Mouse (Mus musculus): ENCODE results near the gene Ptpro. TPM values are rescaled to one million over a fixed set of nuclear protein-coding genes. Genes with fewer than 3 reads are reported as not detected.

The Ptpro gene
- polyA plus RNA-seq, 1 experiment from 2014 or later = 4.6 TPM

DNA sequence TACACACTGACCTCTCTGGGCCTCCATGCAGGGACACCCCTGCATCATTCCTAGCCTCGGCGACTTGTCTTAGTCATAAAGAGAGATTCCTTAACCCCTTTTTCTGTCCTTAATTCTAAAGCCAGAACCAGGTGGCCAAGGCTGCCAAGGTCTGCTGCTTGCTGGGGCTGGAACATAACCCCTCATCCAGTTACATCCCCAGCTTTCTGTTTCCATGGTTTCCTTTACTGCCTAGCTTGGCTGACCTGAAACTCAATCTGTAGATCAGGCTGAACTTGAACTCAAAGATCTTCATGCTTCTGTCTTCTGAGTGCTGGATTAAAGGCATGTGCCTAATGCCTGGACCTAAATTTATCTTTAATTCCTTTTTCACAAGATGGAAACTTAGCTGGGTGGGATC lies 51.7 kb downstream of the Ptpro start:
- H3K4me2 ChIP-seq (replicated peaks; ENCODE audit: low read depth, low read length) = no peak overlapping the region
- no peaks in the 10 kb centered on the region for H3K4me1 ChIP-seq (ENCODE audit: control insufficient read depth, insufficient read depth, low read length)
- H3K9me3 ChIP-seq (ENCODE audit: control insufficient read depth, low read depth, low read length) = no peaks in the 10 kb centered on the region
- no peak overlapping the region for H3K27ac ChIP-seq (ENCODE audit: low read length)
- H3K27me3 ChIP-seq (ENCODE audit: control insufficient read depth, insufficient read depth, low read length) = no peaks in the 10 kb centered on the region
- 92% methylated on average over 2 of the region's 2 CpGs for WGBS
- ATAC-seq (ENCODE audit: insufficient number of reproducible peaks, insufficient read depth, low FRiP score, low read depth) = no peak
- no peak overlapping the region for H3K9ac ChIP-seq (replicated peaks; ENCODE audit: low read depth, low read length)
- H3K36me3 ChIP-seq (ENCODE audit: control insufficient read depth, insufficient read depth, low read length) = no peaks in the 10 kb centered on the region
- H3K4me3 ChIP-seq (ENCODE audit: low read depth, low read length) = no peak overlapping the region

DNA sequence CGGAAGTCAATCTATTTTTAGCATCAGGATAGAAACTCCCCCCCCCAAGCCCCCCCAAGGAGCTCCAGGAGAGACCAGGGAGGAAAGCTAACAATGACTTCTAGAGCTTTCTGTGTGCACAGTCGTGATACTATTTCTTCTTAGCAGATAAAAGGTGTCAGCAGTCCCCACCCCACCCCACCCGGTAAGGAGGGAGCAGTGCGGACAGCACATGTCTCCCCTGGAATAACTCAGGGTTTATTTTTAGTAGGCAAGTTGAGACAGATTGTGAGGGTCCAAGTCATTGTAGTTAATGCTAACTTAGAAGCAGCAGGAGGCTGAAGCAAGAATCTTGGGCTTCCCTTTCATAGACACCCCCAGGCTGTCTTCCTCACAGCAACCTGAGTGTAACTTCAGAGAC lies 63.1 kb downstream of the Ptpro start:
- H3K9ac ChIP-seq (replicated peaks; ENCODE audit: low read depth, low read length) = no peak overlapping the region
- no peak overlapping the region for H3K27ac ChIP-seq (ENCODE audit: low read length)
- 33% methylated on average over 4 of the region's 4 CpGs for WGBS
- no peak overlapping the region for H3K4me2 ChIP-seq (replicated peaks; ENCODE audit: low read depth, low read length)
- no peak overlapping the region for H3K4me3 ChIP-seq (ENCODE audit: low read depth, low read length)
- H3K36me3 ChIP-seq (ENCODE audit: control insufficient read depth, insufficient read depth, low read length) = no peaks in the 10 kb centered on the region
- no peak for ATAC-seq (ENCODE audit: insufficient number of reproducible peaks, insufficient read depth, low FRiP score, low read depth)
- no peaks in the 10 kb centered on the region for H3K27me3 ChIP-seq (ENCODE audit: control insufficient read depth, insufficient read depth, low read length)
- H3K4me1 ChIP-seq (ENCODE audit: control insufficient read depth, insufficient read depth, low read length) = no peaks in the 10 kb centered on the region
- H3K9me3 ChIP-seq (ENCODE audit: control insufficient read depth, low read depth, low read length) = no peaks in the 10 kb centered on the region

DNA sequence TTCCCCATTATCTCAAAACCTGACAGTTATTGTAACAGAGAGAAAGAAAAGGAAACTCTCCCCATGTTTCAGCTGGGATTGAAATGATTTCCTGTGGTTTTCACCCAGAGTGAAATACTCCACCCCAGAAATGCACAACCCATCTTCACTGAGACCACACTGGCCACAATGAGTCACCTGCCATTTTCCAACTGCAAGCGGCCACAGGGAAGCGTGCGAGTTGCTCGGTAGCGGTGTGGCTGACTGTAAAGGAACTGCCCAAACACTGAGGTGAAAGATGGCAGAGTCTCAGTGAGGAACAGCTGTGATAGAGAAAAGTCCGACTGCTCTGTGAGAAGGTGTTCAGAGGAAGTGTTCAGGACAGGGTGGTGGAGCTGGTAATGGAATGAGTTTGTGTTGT lies 64.2 kb downstream of the Ptpro start:
- Histone ChIP-seq H3K4me1 (ENCODE audit: control insufficient read depth, insufficient read depth, low read length) (no peaks in the 10 kb centered on the region), H3K36me3 (ENCODE audit: control insufficient read depth, insufficient read depth, low read length) (no peaks in the 10 kb centered on the region), H3K27me3 (ENCODE audit: control insufficient read depth, insufficient read depth, low read length) (no peaks in the 10 kb centered on the region), H3K4me2 (replicated peaks; ENCODE audit: low read depth, low read length) (no peak overlapping the region), H3K4me3 (ENCODE audit: low read depth, low read length) (no peak overlapping the region), H3K27ac (ENCODE audit: low read length) (no peak overlapping the region), H3K9ac (replicated peaks; ENCODE audit: low read depth, low read length) (no peak overlapping the region), H3K9me3 (ENCODE audit: control insufficient read depth, low read depth, low read length) (no peaks in the 10 kb centered on the region)
- 80% methylated on average over 6 of the region's 6 CpGs for WGBS
- ATAC-seq (ENCODE audit: insufficient number of reproducible peaks, insufficient read depth, low FRiP score, low read depth) = no peak

DNA sequence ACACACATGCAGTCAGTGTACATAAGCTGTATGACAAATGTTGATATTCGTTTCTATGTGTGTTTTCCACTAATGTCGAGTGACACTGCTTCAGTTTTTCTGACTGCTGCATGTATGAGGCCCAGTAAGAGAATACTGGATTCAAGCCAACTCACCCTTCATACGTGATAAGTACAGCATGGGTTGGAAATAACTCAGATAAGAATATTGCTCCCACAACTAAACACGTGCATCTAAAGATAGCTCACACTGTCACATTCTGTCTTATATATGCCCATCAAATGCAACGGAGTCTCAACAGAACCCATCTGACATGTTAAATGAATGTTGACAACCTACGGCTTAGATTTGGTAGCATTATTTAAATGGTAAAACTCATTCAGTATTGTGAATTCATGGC lies 65.4 kb downstream of the Ptpro start:
- H3K4me2 ChIP-seq (replicated peaks; ENCODE audit: low read depth, low read length) = no peak overlapping the region
- H3K36me3 ChIP-seq (ENCODE audit: control insufficient read depth, insufficient read depth, low read length) = no peaks in the 10 kb centered on the region
- WGBS = 75% methylated on average over 6 of the region's 6 CpGs
- H3K27me3 ChIP-seq (ENCODE audit: control insufficient read depth, insufficient read depth, low read length) = no peaks in the 10 kb centered on the region
- no peaks in the 10 kb centered on the region for H3K9me3 ChIP-seq (ENCODE audit: control insufficient read depth, low read depth, low read length)
- ATAC-seq (ENCODE audit: insufficient number of reproducible peaks, insufficient read depth, low FRiP score, low read depth) = 0 out of 2 replicates have a peak, but pooled peaks have one; percentile 28
- no peak overlapping the region for H3K27ac ChIP-seq (ENCODE audit: low read length)
- H3K4me3 ChIP-seq (ENCODE audit: low read depth, low read length) = no peak overlapping the region
- no peaks in the 10 kb centered on the region for H3K4me1 ChIP-seq (ENCODE audit: control insufficient read depth, insufficient read depth, low read length)
- no peak overlapping the region for H3K9ac ChIP-seq (replicated peaks; ENCODE audit: low read depth, low read length)

DNA sequence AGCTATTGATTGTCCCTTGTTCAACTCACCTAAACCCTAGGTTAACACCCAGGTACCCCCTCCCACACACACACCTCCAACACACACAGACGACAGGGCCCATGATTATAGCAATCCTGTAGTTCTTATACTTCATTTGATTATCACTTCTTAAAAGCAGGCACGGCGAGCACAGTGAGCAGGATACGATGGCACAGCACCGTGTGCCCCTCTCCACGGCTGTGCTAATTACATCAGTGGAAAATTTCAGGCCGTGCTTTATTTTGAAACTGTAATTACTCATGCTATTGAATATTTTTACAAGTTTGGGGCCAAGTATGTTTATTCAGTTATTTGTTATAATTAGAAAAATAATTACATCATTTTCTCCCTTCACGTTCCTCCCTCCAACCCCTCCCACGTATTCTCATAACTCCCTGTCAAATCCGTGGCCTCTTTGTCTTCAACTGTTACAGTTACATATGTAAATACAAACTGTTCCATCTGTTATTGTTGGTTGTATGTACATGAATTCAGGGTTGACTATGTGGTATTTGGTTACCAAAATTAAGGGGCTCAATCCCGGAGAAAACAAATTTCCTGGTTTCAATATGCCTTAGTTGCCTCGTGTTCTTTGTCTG lies 66.2 kb downstream of the Ptpro start:
- Histone ChIP-seq H3K27me3 (ENCODE audit: control insufficient read depth, insufficient read depth, low read length) (no peaks in the 10 kb centered on the region), H3K4me3 (ENCODE audit: low read depth, low read length) (no peak overlapping the region), H3K27ac (ENCODE audit: low read length) (no peak overlapping the region), H3K9ac (replicated peaks; ENCODE audit: low read depth, low read length) (no peak overlapping the region), H3K4me1 (ENCODE audit: control insufficient read depth, insufficient read depth, low read length) (no peaks in the 10 kb centered on the region), H3K4me2 (replicated peaks; ENCODE audit: low read depth, low read length) (no peak overlapping the region), H3K9me3 (ENCODE audit: control insufficient read depth, low read depth, low read length) (no peaks in the 10 kb centered on the region), H3K36me3 (ENCODE audit: control insufficient read depth, insufficient read depth, low read length) (no peaks in the 10 kb centered on the region)
- ATAC-seq (ENCODE audit: insufficient number of reproducible peaks, insufficient read depth, low FRiP score, low read depth) = no peak
- 85% methylated on average over 12 of the region's 12 CpGs for WGBS

DNA sequence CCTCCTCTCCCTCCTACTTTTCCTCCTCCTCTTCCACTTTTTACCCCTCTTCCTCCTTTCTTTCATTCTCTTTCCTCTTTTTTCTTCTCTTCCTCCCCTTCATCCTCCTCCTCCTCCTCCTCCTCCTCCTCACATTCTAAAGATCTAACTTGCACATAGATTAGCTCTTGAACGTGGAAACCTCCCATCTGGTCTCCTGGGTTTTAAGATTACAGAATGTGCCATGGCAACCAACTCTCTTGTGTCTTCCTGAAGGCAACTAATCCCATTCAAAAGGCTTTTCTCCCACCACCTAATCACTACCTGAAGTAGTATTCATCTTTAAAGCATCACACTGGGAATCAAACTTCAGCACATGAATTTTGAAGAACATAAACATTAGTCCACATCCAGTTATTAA lies 67.5 kb downstream of the Ptpro start:
- no peak overlapping the region for H3K4me3 ChIP-seq (ENCODE audit: low read depth, low read length)
- no peaks in the 10 kb centered on the region for H3K27me3 ChIP-seq (ENCODE audit: control insufficient read depth, insufficient read depth, low read length)
- H3K9me3 ChIP-seq (ENCODE audit: control insufficient read depth, low read depth, low read length) = no peaks in the 10 kb centered on the region
- no peak for ATAC-seq (ENCODE audit: insufficient number of reproducible peaks, insufficient read depth, low FRiP score, low read depth)
- H3K4me1 ChIP-seq (ENCODE audit: control insufficient read depth, insufficient read depth, low read length) = no peaks in the 10 kb centered on the region
- WGBS = 42% methylated on average over 1 of the region's 1 CpGs
- H3K27ac ChIP-seq (ENCODE audit: low read length) = no peak overlapping the region
- H3K36me3 ChIP-seq (ENCODE audit: control insufficient read depth, insufficient read depth, low read length) = no peaks in the 10 kb centered on the region
- H3K4me2 ChIP-seq (replicated peaks; ENCODE audit: low read depth, low read length) = no peak overlapping the region
- H3K9ac ChIP-seq (replicated peaks; ENCODE audit: low read depth, low read length) = no peak overlapping the region

DNA sequence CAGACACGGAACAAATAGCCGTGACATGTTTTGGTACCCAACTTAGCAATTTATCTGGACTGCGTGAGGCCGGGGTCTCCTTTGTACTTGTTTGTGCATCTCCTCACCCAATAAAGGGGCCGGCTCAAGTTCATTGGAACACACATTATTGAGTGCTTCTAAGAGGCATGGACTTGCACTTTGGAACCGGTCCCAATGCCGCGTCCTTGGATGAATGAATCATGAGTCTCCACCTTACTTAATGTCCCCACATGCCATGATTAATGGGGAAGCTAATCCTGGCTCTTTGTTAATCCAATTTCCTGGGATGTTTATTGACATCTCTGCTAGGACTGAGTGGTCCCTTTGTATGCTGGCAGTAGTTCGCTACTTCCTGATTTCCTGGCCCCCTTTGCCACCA lies 75.6 kb downstream of the Ptpro start:
- Histone ChIP-seq H3K4me3 (ENCODE audit: low read depth, low read length) (no peak overlapping the region), H3K36me3 (ENCODE audit: control insufficient read depth, insufficient read depth, low read length) (no peaks in the 10 kb centered on the region), H3K27ac (ENCODE audit: low read length) (no peak overlapping the region), H3K9me3 (ENCODE audit: control insufficient read depth, low read depth, low read length) (no peaks in the 10 kb centered on the region), H3K27me3 (ENCODE audit: control insufficient read depth, insufficient read depth, low read length) (no peaks in the 10 kb centered on the region), H3K4me2 (replicated peaks; ENCODE audit: low read depth, low read length) (no peak overlapping the region), H3K4me1 (ENCODE audit: control insufficient read depth, insufficient read depth, low read length) (no peaks in the 10 kb centered on the region), H3K9ac (replicated peaks; ENCODE audit: low read depth, low read length) (no peak overlapping the region)
- ATAC-seq (ENCODE audit: insufficient number of reproducible peaks, insufficient read depth, low FRiP score, low read depth) = peak; percentile 37; the same call in 1 of the 2 replicates
- 56% methylated on average over 9 of the region's 9 CpGs for WGBS

DNA sequence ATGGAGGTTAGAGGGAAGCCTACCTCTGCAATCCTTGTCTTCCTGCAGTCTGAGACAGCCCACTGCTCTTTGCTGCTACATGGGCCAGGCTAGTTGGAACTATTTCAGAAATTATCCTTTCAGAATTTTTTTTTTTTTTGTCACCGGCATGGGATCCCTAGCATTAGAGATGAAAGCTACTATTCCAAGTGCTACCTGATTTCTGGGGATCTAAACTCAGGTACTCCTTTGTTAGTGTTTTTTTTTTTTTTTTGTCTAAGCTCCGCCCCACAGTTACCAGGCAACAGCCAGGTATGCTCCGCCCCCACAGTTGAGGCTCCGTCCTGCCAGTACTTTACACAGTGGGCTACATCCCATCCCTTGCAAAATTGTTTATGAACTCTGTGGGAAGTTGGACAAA lies 76.1 kb downstream of the Ptpro start:
- 67% methylated on average over 4 of the region's 4 CpGs for WGBS
- no peak overlapping the region for H3K9ac ChIP-seq (replicated peaks; ENCODE audit: low read depth, low read length)

DNA sequence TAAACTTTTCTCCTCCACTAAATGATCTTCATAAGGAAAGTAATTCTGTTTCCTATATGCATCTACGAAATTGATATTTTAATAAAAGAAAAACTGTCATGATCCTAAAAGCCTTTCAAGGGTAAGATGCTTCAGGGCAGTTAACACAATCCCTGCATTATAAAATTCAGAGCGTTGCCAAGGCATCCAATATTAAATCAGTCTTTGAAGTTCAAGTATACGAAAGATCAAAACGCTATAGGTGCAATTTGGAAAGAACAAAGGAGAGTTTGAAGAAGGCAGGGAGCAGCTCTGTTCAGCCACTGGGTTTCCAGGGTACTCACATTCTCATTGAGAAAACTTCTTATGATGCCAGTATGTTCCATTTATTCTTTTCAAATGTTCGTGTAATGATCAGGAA lies 78.7 kb downstream of the Ptpro start:
- no peak overlapping the region for H3K4me2 ChIP-seq (replicated peaks; ENCODE audit: low read depth, low read length)
- H3K27me3 ChIP-seq (ENCODE audit: control insufficient read depth, insufficient read depth, low read length) = no peaks in the 10 kb centered on the region
- no peaks in the 10 kb centered on the region for H3K4me1 ChIP-seq (ENCODE audit: control insufficient read depth, insufficient read depth, low read length)
- ATAC-seq (ENCODE audit: insufficient number of reproducible peaks, insufficient read depth, low FRiP score, low read depth) = no peak
- no peak overlapping the region for H3K4me3 ChIP-seq (ENCODE audit: low read depth, low read length)
- 64% methylated on average over 5 of the region's 5 CpGs for WGBS
- no peaks in the 10 kb centered on the region for H3K36me3 ChIP-seq (ENCODE audit: control insufficient read depth, insufficient read depth, low read length)
- no peak overlapping the region for H3K27ac ChIP-seq (ENCODE audit: low read length)
- H3K9me3 ChIP-seq (ENCODE audit: control insufficient read depth, low read depth, low read length) = no peaks in the 10 kb centered on the region
- H3K9ac ChIP-seq (replicated peaks; ENCODE audit: low read depth, low read length) = no peak overlapping the region

More for the DNA sequence above, 76.1 kb downstream of the Ptpro start:
- Histone ChIP-seq H3K36me3 (ENCODE audit: control insufficient read depth, insufficient read depth, low read length) (no peaks in the 10 kb centered on the region), H3K4me1 (ENCODE audit: control insufficient read depth, insufficient read depth, low read length) (no peaks in the 10 kb centered on the region), H3K4me2 (replicated peaks; ENCODE audit: low read depth, low read length) (no peak overlapping the region), H3K27me3 (ENCODE audit: control insufficient read depth, insufficient read depth, low read length) (no peaks in the 10 kb centered on the region), H3K27ac (ENCODE audit: low read length) (no peak overlapping the region), H3K4me3 (ENCODE audit: low read depth, low read length) (no peak overlapping the region), H3K9me3 (ENCODE audit: control insufficient read depth, low read depth, low read length) (no peaks in the 10 kb centered on the region)
- ATAC-seq (ENCODE audit: insufficient number of reproducible peaks, insufficient read depth, low FRiP score, low read depth) = no peak
